Mouse (Mus musculus) mouse trophoblast stem cell (cell line): Measurements from ENCODE around the gene Rnf130.

Source experiments
- in situ Hi-C, 2 experiments: fragments of 300-500 bp; cut with MseI, MboI; formaldehyde crosslinking; loops; 2 replicates in 1 of 2; 3 replicates in 1 of 2; pipeline ENCODE4 v1.15.1; 2025

Gene Rnf130

DNA sequence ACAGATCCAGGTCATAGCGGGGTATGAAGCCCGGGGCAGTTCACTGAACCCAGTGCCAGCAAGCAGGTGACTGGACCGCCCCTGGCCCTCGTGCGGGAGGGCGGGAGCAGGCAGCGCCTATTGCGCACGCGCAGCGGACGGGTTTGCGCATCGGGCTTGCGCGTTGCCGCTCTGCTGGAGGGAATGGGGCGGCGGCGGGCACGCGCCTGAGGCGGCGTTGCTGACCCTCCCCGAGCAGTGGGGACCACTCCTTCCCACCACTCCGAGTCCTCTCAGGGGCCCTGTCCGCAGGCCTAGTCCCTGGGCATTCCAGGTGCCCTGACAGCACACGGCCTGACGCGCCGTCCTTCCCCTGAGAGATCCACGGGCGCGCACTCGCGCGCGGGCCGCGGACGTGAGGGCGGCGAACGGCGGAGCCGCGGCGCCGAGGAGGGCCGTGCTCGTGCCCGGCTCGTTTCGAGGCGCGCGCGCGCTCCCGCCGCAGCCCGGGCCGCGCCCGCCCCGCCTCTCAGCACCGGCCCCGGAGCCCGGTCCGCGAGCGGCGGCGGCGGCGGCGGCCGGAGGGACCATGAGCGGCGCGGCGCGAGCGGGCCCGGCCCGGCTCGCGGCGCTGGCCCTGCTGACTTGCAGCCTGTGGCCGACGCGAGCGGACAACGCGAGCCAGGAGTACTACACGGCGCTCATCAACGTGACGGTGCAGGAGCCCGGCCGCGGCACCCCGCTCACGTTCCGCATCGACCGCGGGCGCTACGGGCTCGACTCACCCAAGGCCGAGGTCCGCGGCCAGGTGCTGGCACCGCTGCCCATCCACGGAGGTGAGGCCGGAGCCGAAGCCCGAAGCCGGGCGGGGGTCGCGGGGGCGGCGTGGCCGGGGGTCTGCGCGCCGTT lies at the start of gene Rnf130:
TSS of gene Rnf130 (plus strand) at position 514 of the 888 bp plus-strand sequence.
- in situ Hi-C loops, result no loop called here

GRCm38 (mm10) chr11:49977963-49978568 lies 47.1 kb upstream of the Rnf130 start:
- in situ Hi-C loops, result no loop called here

DNA sequence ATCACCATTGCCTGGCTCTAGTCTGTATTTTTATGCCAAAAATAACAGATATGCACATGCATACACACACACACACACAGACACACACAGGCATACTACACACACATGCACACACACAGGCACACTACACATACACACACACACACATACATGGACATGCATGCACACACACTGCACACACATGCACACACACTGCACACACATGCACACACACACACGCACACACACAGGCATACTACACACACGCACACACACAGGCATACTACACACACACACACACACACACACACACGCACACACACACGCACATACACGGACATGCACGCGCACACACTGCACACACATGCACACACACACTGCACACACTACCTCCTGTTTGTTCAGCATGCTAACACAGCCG lies 46.2 kb upstream of the Rnf130 start:
- in situ Hi-C loops, result no loop called here

GRCm38 (mm10) chr11:49980681-49981235 lies 44.4 kb upstream of the Rnf130 start:
- in situ Hi-C loops, result no loop called here

GRCm38 (mm10) chr11:49981321-49981963 lies 43.7 kb upstream of the Rnf130 start:
- in situ Hi-C loops, result no loop called here

DNA sequence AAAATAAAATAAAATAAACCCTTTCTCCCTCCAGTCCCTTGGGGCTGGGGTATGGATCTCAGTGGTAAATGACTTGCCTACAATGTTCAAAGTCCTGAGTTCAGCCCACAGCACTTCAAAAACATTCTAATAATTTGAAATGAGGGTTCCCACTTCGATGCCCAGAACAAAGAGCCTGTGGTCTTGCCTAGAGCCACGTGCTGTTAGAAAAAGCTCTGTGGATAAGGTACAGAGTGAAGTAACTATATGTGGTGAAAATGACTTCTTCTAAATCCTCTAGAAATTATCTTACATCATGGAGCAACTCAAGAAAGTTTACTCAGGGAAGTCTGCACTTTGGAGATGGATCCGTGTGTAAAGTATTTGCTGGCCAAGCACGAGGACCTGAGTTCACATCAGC lies 43.1 kb upstream of the Rnf130 start:
- in situ Hi-C loops, result no loop called here

DNA sequence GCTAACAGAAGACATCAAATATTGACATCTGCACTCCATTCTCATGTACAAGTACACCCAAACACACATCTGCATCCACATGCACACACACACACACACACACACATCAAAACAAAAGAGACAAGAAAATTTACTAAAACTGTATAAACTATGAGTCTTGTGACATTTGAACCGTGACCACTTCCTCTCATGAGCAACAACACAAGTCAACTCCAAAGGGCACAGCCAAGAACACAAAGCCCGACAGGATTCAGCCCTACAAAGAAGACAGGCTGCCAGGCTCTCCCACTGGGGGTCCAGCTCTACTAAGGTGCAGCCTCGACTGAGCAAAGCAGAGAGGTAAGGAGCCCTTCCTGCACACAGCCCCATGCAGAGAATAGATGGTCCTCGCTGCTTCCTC lies 42.3 kb upstream of the Rnf130 start:
- in situ Hi-C loops, result no loop called here

- in situ Hi-C loops, result no loop called here
Observed at GRCm38 (mm10) chr11:49983875-49984552, 41.1 kb upstream of the Rnf130 start.

DNA sequence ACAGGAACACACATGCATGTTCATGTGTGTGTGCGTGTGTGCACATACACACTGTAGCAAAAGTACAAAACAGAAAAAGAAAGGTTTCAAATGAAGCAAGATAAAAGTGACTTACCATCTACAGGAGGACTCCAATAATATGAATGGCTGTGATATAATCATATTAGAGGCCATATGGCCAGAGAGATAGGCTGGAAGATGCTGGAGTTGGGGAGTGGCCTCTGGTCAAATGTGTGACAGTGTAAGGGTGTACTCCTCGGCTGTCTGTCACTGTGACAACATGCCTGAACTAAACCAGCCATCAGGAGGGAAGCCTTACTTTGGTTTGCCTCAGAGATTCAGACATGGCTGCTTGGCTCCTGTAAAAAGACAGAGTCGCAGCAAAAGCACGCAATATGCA lies 40.1 kb upstream of the Rnf130 start:
- in situ Hi-C loops, result loop anchor here in 1 of 2 experiments (5.0 kb wide), 1 partner anchor 147 kb away; the partner anchor contains the start of gene Tbc1d9b

GRCm38 (mm10) chr11:49986277-49987036 lies 38.7 kb upstream of the Rnf130 start:
- in situ Hi-C loops, result loop anchor here in 1 of 2 experiments (5.0 kb wide), 1 partner anchor 146 kb away; the partner anchor contains the start of gene Tbc1d9b

DNA sequence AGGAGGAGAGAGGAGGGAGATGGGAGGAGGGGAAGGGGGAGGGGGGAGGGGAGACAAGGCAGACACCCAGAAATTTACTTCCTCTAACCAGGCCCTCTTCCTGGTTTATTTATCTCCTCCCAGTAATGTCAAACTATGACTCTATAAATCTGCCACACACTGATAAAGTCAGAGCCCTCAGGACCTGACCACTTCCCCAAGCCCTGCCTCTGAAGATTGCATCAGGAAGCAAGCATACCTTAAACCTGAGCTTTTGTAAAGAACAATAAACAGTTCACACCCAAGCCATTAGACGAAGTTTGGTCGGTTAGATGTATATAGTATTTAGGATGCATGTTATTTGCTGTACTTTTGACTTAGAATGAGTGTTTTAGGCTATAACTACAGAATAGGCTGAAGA lies 30.6 kb upstream of the Rnf130 start:
- in situ Hi-C loops, result no loop called here

GRCm38 (mm10) chr11:49996398-49996797 lies 28.7 kb upstream of the Rnf130 start:
- in situ Hi-C loops, result no loop called here

- in situ Hi-C loops, result no loop called here
Observed at GRCm38 (mm10) chr11:49997321-49997720, 27.8 kb upstream of the Rnf130 start.

DNA sequence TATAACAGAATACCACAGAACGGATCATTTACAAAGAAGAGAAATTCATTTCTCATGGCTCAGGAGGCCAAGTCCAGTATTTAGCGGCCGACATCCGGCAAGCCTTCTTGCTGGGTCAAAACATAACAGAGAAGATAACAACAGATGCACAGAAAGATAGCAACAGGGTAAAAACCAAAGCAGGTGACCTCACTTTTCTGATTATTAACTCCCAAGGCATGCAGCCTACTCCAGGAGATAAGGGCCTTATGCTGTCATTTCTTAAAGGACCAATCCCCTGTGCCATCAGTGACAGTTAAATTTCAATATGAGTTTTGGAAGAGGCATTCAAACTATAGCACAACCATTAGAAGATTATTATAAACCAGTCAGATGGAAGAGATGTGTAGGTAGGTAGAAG lies 22.3 kb upstream of the Rnf130 start:
- in situ Hi-C loops, result no loop called here

GRCm38 (mm10) chr11:50007776-50008175 lies 17.4 kb upstream of the Rnf130 start:
- in situ Hi-C loops, result no loop called here

- in situ Hi-C loops, result no loop called here
Observed at GRCm38 (mm10) chr11:50008231-50008630, 16.9 kb upstream of the Rnf130 start.

- in situ Hi-C loops, result no loop called here
Observed at GRCm38 (mm10) chr11:50013016-50013415, 12.1 kb upstream of the Rnf130 start.

- in situ Hi-C loops, result no loop called here
Observed at GRCm38 (mm10) chr11:50016503-50016902, 8.6 kb upstream of the Rnf130 start.

GRCm38 (mm10) chr11:50017511-50017910 lies 7.6 kb upstream of the Rnf130 start:
- in situ Hi-C loops, result no loop called here

- in situ Hi-C loops, result no loop called here
Observed at GRCm38 (mm10) chr11:50018848-50019247, 6.3 kb upstream of the Rnf130 start.

GRCm38 (mm10) chr11:50022085-50022484 lies 3.1 kb upstream of the Rnf130 start:
- in situ Hi-C loops, result no loop called here
